Mouse (Mus musculus) ES-Bruce4 (cell line): ENCODE results near the gene Gm6096. TPM values are rescaled to one million over a fixed set of nuclear protein-coding genes. Genes with fewer than 3 reads are reported as not detected.
A peak's percentile ranks its signal among the peaks of the same experiment; 100 is the strongest.

Experiments used
- H3K27ac ChIP-seq: 2 replicates; pipeline ENCODE4 v1.5.1; 2012; ENCODE audit warnings: low read length, inconsistent platforms; ENCODE audit not compliant: insufficient read depth
- H3K27me3 ChIP-seq: 2 replicates; pipeline ENCODE4 v1.6.1; 2012; ENCODE audit warnings: mild to moderate bottlenecking, low read length, inconsistent platforms; ENCODE audit not compliant: control insufficient read depth, poor library complexity, insufficient read depth, severe bottlenecking
- H3K36me3 ChIP-seq: 2 replicates; pipeline ENCODE4 v1.6.1; 2012; ENCODE audit warnings: inconsistent platforms, mild to moderate bottlenecking, low read length, moderate library complexity; ENCODE audit not compliant: control insufficient read depth, poor library complexity, insufficient read depth, severe bottlenecking
- H3K4me1 ChIP-seq: one replicate; pipeline ENCODE4 v1.8.1; 2011; ENCODE audit warnings: low read length; ENCODE audit not compliant: control insufficient read depth, insufficient read depth
- H3K4me3 ChIP-seq: 2 replicates; pipeline ENCODE4 v1.5.1; 2011; ENCODE audit warnings: low read depth, mild to moderate bottlenecking, low read length
- H3K9ac ChIP-seq: 2 replicates; pipeline ENCODE4 v1.6.1; 2012; ENCODE audit warnings: low read depth, mild to moderate bottlenecking, inconsistent platforms; ENCODE audit not compliant: poor library complexity, severe bottlenecking
- H3K9me3 ChIP-seq: replicated peaks from 2 replicates; pipeline ENCODE4 v1.6.1; 2012; ENCODE audit warnings: mild to moderate bottlenecking, low read length, inconsistent platforms; ENCODE audit not compliant: control insufficient read depth, poor library complexity, insufficient read depth, severe bottlenecking
- CTCF ChIP-seq: IDR thresholded peaks from one replicate; pipeline ENCODE4 v1.8.1; 2011; ENCODE audit warnings: low read depth, low read length
- EP300 ChIP-seq: IDR thresholded peaks from 2 replicates; pipeline ENCODE4 v1.6.1; 2011; ENCODE audit warnings: low read depth, low read length; ENCODE audit not compliant: insufficient read depth
- POLR2A ChIP-seq: IDR thresholded peaks from one replicate; pipeline ENCODE4 v1.8.1; 2011; ENCODE audit warnings: low read length; ENCODE audit not compliant: insufficient read depth
- polyA plus RNA-seq: library from polyadenylated mRNA; stranded (reverse); fragments of >200 nt; gene quantifications from 2 replicates; pipeline ENCODE4 v1.2.4, GENCODE M21; 2011; ENCODE audit warnings: low read depth; ENCODE audit not compliant: missing spikeins, insufficient read depth, insufficient read length

The Gm6096 gene
- polyA plus RNA-seq, 1 experiment = not detected

GRCm38 (mm10) chr7:34226086-34226485, 24.8 kb upstream of the Gm6096 start:
- H3K36me3 ChIP-seq = peaks cover 49% of the 10 kb centered on the region
- no peak overlapping the region for H3K27ac ChIP-seq
- H3K27me3 ChIP-seq = no peaks in the 10 kb centered on the region
- H3K4me1 ChIP-seq = peaks cover 2% of the 10 kb centered on the region
- H3K9me3 ChIP-seq = no peaks in the 10 kb centered on the region
- no peak for TF ChIP-seq POLR2A
- TF ChIP-seq EP300 = no peak
- TF ChIP-seq CTCF = no peak
- peak overlapping the region; percentile 17; the same call in 1 of the 2 replicates for H3K4me3 ChIP-seq
- H3K9ac ChIP-seq = no peak overlapping the region

GRCm38 (mm10) chr7:34226846-34227245, 24.0 kb upstream of the Gm6096 start:
- no peak overlapping the region for H3K9ac ChIP-seq
- peaks cover 47% of the 10 kb centered on the region for H3K36me3 ChIP-seq
- H3K9me3 ChIP-seq = no peaks in the 10 kb centered on the region
- H3K27me3 ChIP-seq = no peaks in the 10 kb centered on the region
- H3K4me3 ChIP-seq = peak overlapping the region; percentile 42
- no peak overlapping the region for H3K27ac ChIP-seq
- H3K4me1 ChIP-seq = peaks cover 2% of the 10 kb centered on the region
- TF ChIP-seq CTCF (peak; percentile 29), EP300 (no peak)

GRCm38 (mm10) chr7:34228641-34229040, 22.2 kb upstream of the Gm6096 start:
- H3K4me3 ChIP-seq = peak overlapping the region; percentile 86
- no peak overlapping the region for H3K27ac ChIP-seq
- H3K9ac ChIP-seq = no peak overlapping the region
- H3K36me3 ChIP-seq = peaks cover 34% of the 10 kb centered on the region
- H3K9me3 ChIP-seq = no peaks in the 10 kb centered on the region
- H3K4me1 ChIP-seq = peaks cover 2% of the 10 kb centered on the region
- no peak for TF ChIP-seq EP300
- TF ChIP-seq POLR2A = no peak
- TF ChIP-seq CTCF = no peak
- no peaks in the 10 kb centered on the region for H3K27me3 ChIP-seq

GRCm38 (mm10) chr7:34229153-34229552, 21.7 kb upstream of the Gm6096 start:
- H3K9me3 ChIP-seq = no peaks in the 10 kb centered on the region

GRCm38 (mm10) chr7:34229691-34230111, 21.1 kb upstream of the Gm6096 start:
- Histone ChIP-seq H3K4me3 (peak overlapping the region; percentile 86), H3K27ac (no peak overlapping the region), H3K36me3 (peaks cover 31% of the 10 kb centered on the region), H3K9me3 (no peaks in the 10 kb centered on the region), H3K27me3 (no peaks in the 10 kb centered on the region), H3K9ac (peak overlapping the region; percentile 92), H3K4me1 (peaks cover 2% of the 10 kb centered on the region)
- TF ChIP-seq EP300 (no peak), CTCF (no peak), POLR2A (no peak)

More at GRCm38 (mm10) chr7:34229153-34229552, 21.7 kb upstream of the Gm6096 start:
- Histone ChIP-seq H3K4me3 (peak overlapping the region; percentile 86), H3K9ac (peak overlapping the region; percentile 92), H3K27me3 (no peaks in the 10 kb centered on the region), H3K4me1 (peaks cover 2% of the 10 kb centered on the region), H3K36me3 (peaks cover 31% of the 10 kb centered on the region), H3K27ac (no peak overlapping the region)
- TF ChIP-seq CTCF (no peak), EP300 (no peak)

- H3K4me1 ChIP-seq = peaks cover 2% of the 10 kb centered on the region
- peak within 1 kb of the TSS; percentile 86 for H3K4me3 ChIP-seq
- H3K36me3 ChIP-seq = peaks cover 28% of the 10 kb centered on the region
- H3K27ac ChIP-seq = no peak within 1 kb of the TSS
- no peaks in the 10 kb centered on the region for H3K9me3 ChIP-seq
- no peaks in the 10 kb centered on the region for H3K27me3 ChIP-seq
- TF ChIP-seq EP300 (peak; percentile 71; the same call in 1 of the 2 replicates), POLR2A (peak; percentile 98), CTCF (peak; percentile 15)
- peak within 1 kb of the TSS; percentile 92 for H3K9ac ChIP-seq
These were observed 20.7 kb upstream of the Gm6096 start, which contains the start of gene Gpi1 for GRCm38 (mm10) chr7:34230116-34230515. Gpi1 (minus strand) TSS chr7:34230336.
